Mouse (Mus musculus): ENCODE results near the gene Olfr937. TPM values are rescaled to one million over a fixed set of nuclear protein-coding genes. Genes with fewer than 3 reads are reported as not detected.

The Olfr937 gene
- not detected in 2 replicates for total RNA-seq (2021)
- long read RNA-seq = 0 reads

GRCm38 (mm10) chr9:39064851-39065250 is at the start of gene Olfr937:
Gene Olfr937 (minus strand): TSS chr9:39064951.
- no peak for DNase-seq

GRCm38 (mm10) chr9:39078787-39079186 is 14.0 kb upstream of the Olfr937 start, which contains the start of gene Olfr938:
Gene Olfr938 (minus strand): TSS chr9:39078887.
- no peak for DNase-seq

- no peak for DNase-seq
Observed at GRCm38 (mm10) chr9:39023277-39023676, 41.5 kb downstream of the Olfr937 start, which contains the start of gene Olfr146. Gene Olfr146 (minus strand): TSS chr9:39023377.

Small RNA genes within 50 kb of the gene (microRNA-seq; reads per million reads assigned to microRNA genes)
- gene Gm25032 = 0 reads per million in 2 experiments
- gene Gm25529 = 0 reads per million in 2 experiments

Other genes with a start within 250 kb of the Olfr937 start
- not detected in 2 replicates for gene Olfr923, start 238.4 kb downstream of the Olfr937 start, total RNA-seq (2021)
- not detected in 2 replicates for gene Olfr924, start 220.5 kb downstream of the Olfr937 start, total RNA-seq (2021)
- not detected in 2 replicates for gene Olfr26, start 209.9 kb downstream of the Olfr937 start, total RNA-seq (2021)
- gene Olfr926, start 187.8 kb downstream of the Olfr937 start, total RNA-seq (2021) = not detected in 2 replicates
- not detected in 2 replicates for gene Olfr930, start 135.1 kb downstream of the Olfr937 start, total RNA-seq (2021)
- not detected in 2 replicates for gene Olfr933, start 92.6 kb downstream of the Olfr937 start, total RNA-seq (2021)
- not detected in 2 replicates for gene Olfr934, start 76.6 kb downstream of the Olfr937 start, total RNA-seq (2021)
- gene Olfr935, start 65.3 kb downstream of the Olfr937 start, total RNA-seq (2021) = not detected in 2 replicates
- gene Olfr146, start 41.6 kb downstream of the Olfr937 start, total RNA-seq (2021) = not detected in 2 replicates
- not detected in 2 replicates for gene Olfr938, start 13.9 kb upstream of the Olfr937 start, total RNA-seq (2021)
- not detected in 2 replicates for gene Olfr27, start 63.2 kb upstream of the Olfr937 start, total RNA-seq (2021)
- not detected in 2 replicates for gene Olfr943, start 101.4 kb upstream of the Olfr937 start, total RNA-seq (2021)
- gene Olfr944, start 137.0 kb upstream of the Olfr937 start, total RNA-seq (2021) = not detected in 2 replicates
- gene Olfr1537, start 185.0 kb upstream of the Olfr937 start, total RNA-seq (2021) = not detected in 2 replicates
- gene Olfr945, start 211.9 kb upstream of the Olfr937 start, total RNA-seq (2021) = not detected in 2 replicates